Mouse (Mus musculus): Measurements from ENCODE around the gene Dock8.
"Not testable (repeated sequence)": the region's sequence is repeated elsewhere in the genome, so short reads cannot be mapped to it uniquely, and the experiment has no call there.

Gene Dock8

GRCm38 (mm10) chr19:24998561-24998960 is 773 bp upstream of the Dock8 start:
- DNase-seq (ENCODE audit: low read depth, low spot score), result no peak

GRCm38 (mm10) chr19:25000153-25000552 is 819 bp downstream of the Dock8 start:
- DNase-seq (ENCODE audit: low read depth, low spot score), result no peak

GRCm38 (mm10) chr19:25002032-25002431 is 2.7 kb downstream of the Dock8 start:
- no peak for DNase-seq (ENCODE audit: low read depth, low spot score)

GRCm38 (mm10) chr19:25002828-25003227 is 3.5 kb downstream of the Dock8 start:
- DNase-seq (ENCODE audit: low read depth, low spot score), result no peak

- DNase-seq (ENCODE audit: low read depth, low spot score), result no peak
These were observed 4.5 kb downstream of the Dock8 start for GRCm38 (mm10) chr19:25003810-25004209.

GRCm38 (mm10) chr19:25006686-25007085 is 7.4 kb downstream of the Dock8 start:
- no peak for DNase-seq (ENCODE audit: low read depth, low spot score)

- no peak for DNase-seq (ENCODE audit: low read depth, low spot score)
These were observed 9.2 kb downstream of the Dock8 start for GRCm38 (mm10) chr19:25008509-25008908.

GRCm38 (mm10) chr19:25022766-25023165 is 23.4 kb downstream of the Dock8 start:
- no peak for DNase-seq (ENCODE audit: low read depth, low spot score)

GRCm38 (mm10) chr19:25031765-25032164 is 32.4 kb downstream of the Dock8 start:
- no peak for DNase-seq (ENCODE audit: low read depth, low spot score)

GRCm38 (mm10) chr19:25033008-25033407 is 33.7 kb downstream of the Dock8 start:
- not testable (repeated sequence) for DNase-seq (ENCODE audit: low read depth, low spot score)

- DNase-seq (ENCODE audit: low read depth, low spot score), result no peak
These were observed 36.5 kb downstream of the Dock8 start for GRCm38 (mm10) chr19:25035825-25036224.

GRCm38 (mm10) chr19:25036784-25037183 is 37.5 kb downstream of the Dock8 start:
- DNase-seq (ENCODE audit: low read depth, low spot score), result no peak

- DNase-seq (ENCODE audit: low read depth, low spot score), result no peak
These were observed 37.9 kb downstream of the Dock8 start for GRCm38 (mm10) chr19:25037249-25037648.

GRCm38 (mm10) chr19:25038293-25038692 is 39.0 kb downstream of the Dock8 start:
- DNase-seq (ENCODE audit: low read depth, low spot score), result no peak

GRCm38 (mm10) chr19:25041209-25041608 is 41.9 kb downstream of the Dock8 start:
- no peak for DNase-seq (ENCODE audit: low read depth, low spot score)

GRCm38 (mm10) chr19:25042973-25043372 is 43.6 kb downstream of the Dock8 start:
- DNase-seq (ENCODE audit: low read depth, low spot score), result no peak

GRCm38 (mm10) chr19:25044057-25044456 is 44.7 kb downstream of the Dock8 start:
- no peak for DNase-seq (ENCODE audit: low read depth, low spot score)

GRCm38 (mm10) chr19:25052355-25052754 is 53.0 kb downstream of the Dock8 start:
- DNase-seq (ENCODE audit: low read depth, low spot score), result no peak

- DNase-seq (ENCODE audit: low read depth, low spot score), result no peak
These were observed 53.8 kb downstream of the Dock8 start for GRCm38 (mm10) chr19:25053152-25053551.

GRCm38 (mm10) chr19:25055025-25055424 is 55.7 kb downstream of the Dock8 start:
- DNase-seq (ENCODE audit: low read depth, low spot score), result no peak

GRCm38 (mm10) chr19:25055559-25055958 is 56.2 kb downstream of the Dock8 start:
- no peak for DNase-seq (ENCODE audit: low read depth, low spot score)

GRCm38 (mm10) chr19:25056224-25056623 is 56.9 kb downstream of the Dock8 start:
- no peak for DNase-seq (ENCODE audit: low read depth, low spot score)

- no peak for DNase-seq (ENCODE audit: low read depth, low spot score)
These were observed 58.5 kb downstream of the Dock8 start for GRCm38 (mm10) chr19:25057826-25058225.

- no peak for DNase-seq (ENCODE audit: low read depth, low spot score)
These were observed 60.6 kb downstream of the Dock8 start for GRCm38 (mm10) chr19:25059847-25060364.
